Mouse (Mus musculus): ENCODE measurements around the gene Adcy5.

Adcy5 gene

GRCm38 (mm10) chr16:35272417-35272816 lies 117.7 kb downstream of the Adcy5 start:
- no peak for DNase-seq

DNA sequence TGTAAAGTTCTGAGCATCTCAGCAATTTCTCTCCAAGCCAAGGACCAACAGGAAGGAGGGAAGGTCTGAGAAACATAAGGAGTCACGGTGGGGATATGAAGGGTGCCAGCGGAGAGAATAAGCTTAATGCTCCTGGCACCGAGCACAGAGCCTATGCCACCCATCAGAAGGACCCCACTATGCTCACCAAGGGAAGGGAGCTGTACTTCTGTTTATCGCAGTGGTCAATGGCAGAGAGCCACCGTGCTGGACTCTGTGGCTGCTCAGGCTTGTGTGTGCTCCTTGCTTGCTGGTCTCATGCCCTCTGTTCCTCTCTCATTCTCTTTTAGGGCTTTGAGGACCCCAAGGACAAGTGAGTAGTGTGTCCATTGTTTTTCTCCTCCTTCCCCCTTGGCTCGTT lies 123.5 kb downstream of the Adcy5 start:
- DNase-seq: no peak

- no peak for DNase-seq
Measured at GRCm38 (mm10) chr16:35282456-35282855, 127.8 kb downstream of the Adcy5 start.

- DNase-seq: no peak
Measured at GRCm38 (mm10) chr16:35285821-35286220, 131.1 kb downstream of the Adcy5 start.

DNA sequence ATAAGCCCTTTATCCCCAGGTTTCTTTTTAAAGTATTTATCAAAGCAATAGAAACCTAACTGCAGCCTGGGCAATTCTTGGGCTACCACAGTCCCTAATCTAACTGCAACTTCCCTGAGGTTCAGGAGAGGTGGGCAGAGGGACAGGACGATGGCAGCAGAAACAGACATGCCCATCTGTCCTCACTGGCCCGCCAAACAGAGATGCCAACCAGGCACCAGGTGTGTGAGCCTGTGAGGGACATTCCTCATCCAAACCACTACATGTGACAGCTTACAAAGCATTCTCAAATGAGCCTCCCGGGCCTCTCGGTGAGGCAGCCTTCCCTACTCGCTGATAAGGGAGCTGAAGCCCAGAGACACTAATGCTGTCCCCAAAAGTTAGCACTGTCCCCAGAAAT lies 132.6 kb downstream of the Adcy5 start:
- no peak for DNase-seq

DNA sequence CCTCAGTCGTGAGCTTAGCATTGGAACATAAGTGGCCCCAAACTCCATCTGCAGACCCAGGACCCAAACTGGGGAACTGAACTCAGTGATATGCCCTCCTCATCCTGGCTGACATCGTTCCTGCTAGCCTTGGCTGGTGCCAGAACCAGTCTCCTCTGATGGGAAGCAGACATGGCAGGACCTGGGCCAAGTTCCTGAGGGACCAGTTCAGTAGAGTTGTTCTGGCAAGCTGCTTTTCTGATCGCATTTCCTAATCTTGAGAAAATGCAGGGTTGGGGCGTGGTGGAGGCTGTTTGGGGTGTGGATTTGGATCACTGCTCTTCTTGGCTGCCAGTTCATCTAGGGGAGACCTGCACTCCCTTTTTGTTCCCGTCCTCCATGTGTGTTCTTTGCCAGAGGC lies 143.1 kb downstream of the Adcy5 start:
- no peak for DNase-seq

- DNase-seq: no peak
Measured at GRCm38 (mm10) chr16:35300156-35300555, 145.5 kb downstream of the Adcy5 start.

DNA sequence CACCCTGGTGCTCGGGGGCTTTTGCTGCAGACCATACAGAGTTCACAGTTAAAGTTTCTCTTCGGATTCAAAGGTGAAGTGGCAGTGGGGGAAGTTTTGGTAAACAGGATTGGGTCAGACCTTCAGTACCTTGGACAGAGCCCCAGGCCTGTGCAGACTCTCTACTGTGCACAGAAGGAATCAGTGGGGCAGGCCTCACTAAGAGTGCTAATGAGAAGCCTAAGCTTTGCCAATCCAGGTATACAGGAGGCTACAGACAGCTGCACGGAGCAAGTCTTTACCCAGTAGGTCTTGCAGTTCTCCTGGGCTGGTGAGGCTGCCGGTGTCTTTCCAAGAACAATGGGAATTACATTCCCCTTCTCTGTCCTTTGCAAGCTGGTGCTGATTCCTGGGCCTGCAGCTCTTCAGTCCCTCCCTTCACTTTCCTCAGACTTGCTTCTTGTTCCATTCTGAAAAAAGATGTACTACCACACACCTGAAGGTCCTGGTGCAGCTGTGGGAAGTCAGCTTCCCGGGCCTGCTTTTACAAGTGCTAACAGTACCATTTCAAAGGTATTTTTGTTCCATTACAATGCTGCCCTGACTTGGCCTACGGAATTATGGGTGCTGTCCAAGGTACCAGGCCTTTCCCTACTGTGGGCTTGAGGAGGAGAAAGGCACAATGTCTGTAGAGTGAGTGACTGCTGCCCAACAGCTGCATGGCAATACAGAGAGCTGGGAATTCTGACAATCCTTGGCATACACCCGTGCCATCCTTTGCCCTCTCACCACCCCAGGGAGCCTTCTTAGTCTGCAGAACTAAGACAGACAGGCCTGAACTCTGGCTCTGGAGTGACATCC lies 148.0 kb downstream of the Adcy5 start:
- peak; percentile 69 for DNase-seq

DNA sequence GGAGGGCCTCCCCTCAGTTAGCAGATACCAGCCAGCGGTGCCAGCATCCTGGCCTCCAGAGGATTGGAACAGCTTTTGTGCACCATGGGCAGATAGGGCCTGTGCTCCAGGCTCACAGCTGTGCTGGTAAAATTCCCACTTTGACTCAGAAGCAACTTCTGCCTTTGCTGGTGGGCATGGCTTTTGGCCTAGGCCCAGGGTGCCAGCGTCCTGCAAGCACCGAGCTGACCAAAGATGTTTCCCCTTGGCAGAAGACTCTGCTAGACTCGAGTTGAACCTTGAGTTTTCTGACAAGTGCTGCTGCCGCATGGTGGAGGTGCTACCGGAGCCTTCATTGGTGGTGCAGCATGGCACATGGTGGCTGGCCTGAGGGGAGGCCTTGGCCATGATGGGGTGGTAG lies 149.0 kb downstream of the Adcy5 start:
- no peak for DNase-seq

- DNase-seq: no peak
Measured at GRCm38 (mm10) chr16:35304416-35304815, 149.7 kb downstream of the Adcy5 start.

GRCm38 (mm10) chr16:35305226-35305625 lies 150.5 kb downstream of the Adcy5 start:
- DNase-seq: no peak

- DNase-seq: no peak
Measured at GRCm38 (mm10) chr16:35306631-35307030, 152.0 kb downstream of the Adcy5 start.

GRCm38 (mm10) chr16:35307331-35307730 lies 152.7 kb downstream of the Adcy5 start:
- DNase-seq: no peak

DNA sequence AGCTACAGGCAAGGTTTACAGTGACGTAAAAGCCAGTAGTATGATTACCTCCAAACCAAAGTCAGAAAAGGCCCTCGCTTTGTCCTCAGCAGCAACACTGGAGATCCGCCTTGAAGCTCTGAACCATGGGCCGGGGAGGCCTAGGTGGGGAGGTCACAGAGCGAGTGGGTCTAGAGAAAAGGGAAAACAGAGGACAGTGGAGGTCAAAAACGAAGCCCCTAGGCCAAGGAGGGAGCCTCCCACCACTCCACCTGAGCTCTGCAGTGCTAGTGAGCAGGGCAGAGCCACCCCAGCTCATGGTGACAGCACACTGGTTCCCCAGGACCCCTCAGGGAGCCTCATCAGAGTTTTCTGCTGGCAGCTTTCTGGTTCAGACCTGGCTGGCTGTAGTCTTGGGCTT lies 153.3 kb downstream of the Adcy5 start:
- DNase-seq: no peak

GRCm38 (mm10) chr16:35308486-35309143 lies 153.9 kb downstream of the Adcy5 start:
- no peak for DNase-seq

- DNase-seq: no peak
Measured at GRCm38 (mm10) chr16:35309634-35310033, 155.0 kb downstream of the Adcy5 start.

DNA sequence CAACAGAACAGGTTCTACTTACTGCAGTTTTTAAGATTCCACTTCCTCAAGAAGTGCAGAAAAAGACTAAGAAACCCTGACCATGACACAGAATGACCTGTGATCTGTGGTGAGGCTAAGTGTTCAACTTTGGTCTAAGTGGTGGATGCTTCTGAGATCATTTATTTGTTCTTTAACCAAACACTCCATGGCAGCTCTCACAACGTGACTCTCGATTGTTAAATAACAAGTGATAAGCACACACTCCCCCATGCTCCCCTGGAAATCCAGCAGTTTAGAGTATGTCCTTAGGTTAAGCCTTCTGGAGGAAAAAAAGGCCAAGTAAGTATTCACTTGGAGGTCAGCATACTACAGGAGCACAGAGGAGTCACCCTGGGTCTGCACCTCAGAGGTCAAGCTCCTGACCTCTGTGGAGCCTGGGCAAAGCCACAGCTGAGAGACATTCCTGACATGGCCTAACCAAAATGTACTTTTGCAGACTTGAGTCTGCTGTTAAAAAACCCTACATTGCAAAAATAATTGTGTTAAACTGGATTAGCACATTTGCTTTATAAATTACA lies 156.0 kb downstream of the Adcy5 start:
- no peak for DNase-seq

- DNase-seq: no peak
Measured at GRCm38 (mm10) chr16:35311586-35311985, 156.9 kb downstream of the Adcy5 start.

GRCm38 (mm10) chr16:35315496-35315895 lies 160.8 kb downstream of the Adcy5 start:
- DNase-seq: no peak

- DNase-seq: no peak
Measured at GRCm38 (mm10) chr16:35316856-35317264, 162.2 kb downstream of the Adcy5 start.

DNA sequence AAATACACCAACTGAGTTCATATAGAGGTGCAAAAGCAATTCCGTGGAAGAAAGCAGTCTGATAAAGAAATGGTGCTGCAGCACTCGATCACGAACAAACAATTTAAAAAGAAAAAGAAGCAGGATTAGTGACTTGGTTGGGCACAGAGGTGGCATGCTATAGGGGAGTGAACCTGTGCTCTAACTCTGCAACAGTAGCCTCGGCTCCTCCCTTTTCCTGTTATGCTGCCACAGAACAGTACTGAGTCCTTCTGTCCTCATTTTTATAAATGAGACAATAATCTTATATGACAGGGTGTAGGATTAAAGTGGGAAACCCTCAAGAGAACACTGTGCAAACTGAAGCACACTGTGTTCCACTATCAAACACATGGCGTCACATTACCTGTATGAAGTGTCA lies 162.8 kb downstream of the Adcy5 start:
- no peak for DNase-seq

DNA sequence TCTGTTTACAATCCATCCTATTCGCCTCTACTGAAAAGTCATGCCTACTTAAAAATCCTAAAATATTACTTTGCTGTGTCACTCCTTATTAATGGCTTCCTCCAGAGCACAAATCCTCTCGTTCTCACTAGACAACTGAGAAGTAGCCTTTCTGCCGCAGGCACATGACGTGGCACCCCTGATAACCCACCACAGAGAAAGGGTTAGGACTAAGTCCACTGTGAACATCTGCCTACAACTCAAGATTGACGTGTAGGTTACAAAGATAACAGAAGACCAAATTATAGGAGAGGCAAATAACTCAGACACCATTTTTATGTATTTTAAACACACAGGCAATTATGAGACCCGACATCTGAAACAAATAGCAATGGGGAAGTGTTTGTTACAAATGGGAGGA lies 163.7 kb downstream of the Adcy5 start:
- DNase-seq: no peak

- no peak for DNase-seq
Measured at GRCm38 (mm10) chr16:35319335-35319734, 164.7 kb downstream of the Adcy5 start.

DNA sequence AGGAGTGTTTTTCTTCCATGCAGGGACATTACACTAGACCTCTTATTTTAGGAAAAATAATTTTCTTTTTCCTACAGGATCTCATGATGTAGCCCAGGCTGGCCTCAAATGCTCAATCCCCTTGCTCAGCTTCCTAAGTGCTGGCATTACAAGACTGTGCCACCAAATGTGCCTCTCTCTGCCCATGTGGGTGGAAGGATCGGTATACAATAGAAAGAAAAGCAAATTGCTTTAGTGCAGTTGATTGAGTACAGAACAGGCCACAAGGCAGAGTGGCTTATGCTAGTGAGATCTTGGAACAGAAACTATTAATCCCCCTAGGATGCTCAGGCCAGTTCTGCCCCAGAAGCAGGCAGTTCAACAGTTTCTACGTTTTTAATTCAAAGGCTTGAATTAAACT lies 165.1 kb downstream of the Adcy5 start:
- DNase-seq: no peak
